Mouse (Mus musculus): ENCODE measurements around the gene Eefsec.
A peak's percentile ranks its signal among the peaks of the same experiment; 100 is the strongest.

Eefsec gene

GRCm38 (mm10) chr6:88416130-88416758 lies 30.1 kb downstream of the Eefsec start:
- DNase-seq (ENCODE audit: low read depth, low spot score) = no peak

GRCm38 (mm10) chr6:88412604-88413003 lies 33.7 kb downstream of the Eefsec start:
- DNase-seq (ENCODE audit: low read depth, low spot score) = no peak

- DNase-seq (ENCODE audit: low read depth, low spot score) = no peak
Observed at GRCm38 (mm10) chr6:88409492-88409891, 36.8 kb downstream of the Eefsec start.

- DNase-seq (ENCODE audit: low read depth, low spot score) = no peak
Observed at GRCm38 (mm10) chr6:88400451-88400850, 45.9 kb downstream of the Eefsec start.

GRCm38 (mm10) chr6:88397985-88398384 lies 48.4 kb downstream of the Eefsec start:
- DNase-seq (ENCODE audit: low read depth, low spot score) = no peak

GRCm38 (mm10) chr6:88388946-88389345 lies 57.4 kb downstream of the Eefsec start:
- DNase-seq (ENCODE audit: low read depth, low spot score) = peak; percentile 86

- DNase-seq (ENCODE audit: low read depth, low spot score) = peak; percentile 15
Observed at GRCm38 (mm10) chr6:88387836-88388724, 58.3 kb downstream of the Eefsec start.

- no peak for DNase-seq (ENCODE audit: low read depth, low spot score)
Observed at GRCm38 (mm10) chr6:88384420-88385053, 61.8 kb downstream of the Eefsec start.

- peak; percentile 45 for DNase-seq (ENCODE audit: low read depth, low spot score)
Observed at GRCm38 (mm10) chr6:88383734-88384133, 62.6 kb downstream of the Eefsec start.

GRCm38 (mm10) chr6:88379756-88380155 lies 66.6 kb downstream of the Eefsec start:
- DNase-seq (ENCODE audit: low read depth, low spot score) = peak; percentile 29

GRCm38 (mm10) chr6:88378829-88379228 lies 67.5 kb downstream of the Eefsec start:
- peak; percentile 40 for DNase-seq (ENCODE audit: low read depth, low spot score)

- DNase-seq (ENCODE audit: low read depth, low spot score) = no peak
Observed at GRCm38 (mm10) chr6:88374247-88374646, 72.1 kb downstream of the Eefsec start.

GRCm38 (mm10) chr6:88369851-88370635 lies 76.3 kb downstream of the Eefsec start:
- DNase-seq (ENCODE audit: low read depth, low spot score) = peak; percentile 51

- no peak for DNase-seq (ENCODE audit: low read depth, low spot score)
Observed at GRCm38 (mm10) chr6:88363475-88364012, 82.8 kb downstream of the Eefsec start.

GRCm38 (mm10) chr6:88361096-88361495 lies 85.2 kb downstream of the Eefsec start:
- DNase-seq (ENCODE audit: low read depth, low spot score) = no peak

GRCm38 (mm10) chr6:88358210-88358609 lies 88.1 kb downstream of the Eefsec start:
- DNase-seq (ENCODE audit: low read depth, low spot score) = no peak

- no peak for DNase-seq (ENCODE audit: low read depth, low spot score)
Observed at GRCm38 (mm10) chr6:88355866-88356265, 90.5 kb downstream of the Eefsec start.

GRCm38 (mm10) chr6:88352541-88352940 lies 93.8 kb downstream of the Eefsec start:
- DNase-seq (ENCODE audit: low read depth, low spot score) = peak; percentile 32

GRCm38 (mm10) chr6:88346776-88347175 lies 99.6 kb downstream of the Eefsec start:
- peak; percentile 54 for DNase-seq (ENCODE audit: low read depth, low spot score)

GRCm38 (mm10) chr6:88345311-88345710 lies 101.0 kb downstream of the Eefsec start:
- DNase-seq (ENCODE audit: low read depth, low spot score) = no peak
